Mouse (Mus musculus): ENCODE data around the gene Mdga2.

GRCm38 (mm10) chr12:66499258-66499657 lies 723.1 kb downstream of the Mdga2 start:
- no peak for TF ChIP-seq POLR2A (IDR thresholded peaks at IDR 0.05; ENCODE audit: low read depth, low read length)
- TF ChIP-seq CTCF (IDR thresholded peaks at IDR 0.05; ENCODE audit: borderline replicate concordance, insufficient read depth, low read length), result no peak

All from embryonic fibroblast, embryonic 13.5 days (primary cell).